Mouse (Mus musculus): ENCODE measurements around the gene Oca2.

The Oca2 gene

DNA sequence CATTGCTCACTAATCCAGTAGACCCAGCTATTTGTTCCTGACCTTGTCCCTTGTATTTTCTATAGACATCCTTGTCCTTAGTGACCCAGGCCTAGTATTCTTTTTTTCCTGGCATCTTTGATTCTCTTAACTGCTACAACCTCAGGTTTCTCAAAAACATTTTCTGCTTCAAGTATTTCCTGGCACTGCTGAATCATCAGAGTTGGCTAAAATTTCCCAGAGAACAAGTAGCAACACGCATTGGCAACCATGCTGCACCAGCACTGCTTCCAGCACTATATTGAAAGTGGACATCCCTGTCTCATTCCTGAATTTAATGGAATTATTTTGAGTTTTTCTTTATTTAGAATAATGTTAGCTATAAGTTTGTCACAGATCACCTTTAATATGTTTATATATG is 143.1 kb downstream of the Oca2 start:
- no peak for DNase-seq

DNA sequence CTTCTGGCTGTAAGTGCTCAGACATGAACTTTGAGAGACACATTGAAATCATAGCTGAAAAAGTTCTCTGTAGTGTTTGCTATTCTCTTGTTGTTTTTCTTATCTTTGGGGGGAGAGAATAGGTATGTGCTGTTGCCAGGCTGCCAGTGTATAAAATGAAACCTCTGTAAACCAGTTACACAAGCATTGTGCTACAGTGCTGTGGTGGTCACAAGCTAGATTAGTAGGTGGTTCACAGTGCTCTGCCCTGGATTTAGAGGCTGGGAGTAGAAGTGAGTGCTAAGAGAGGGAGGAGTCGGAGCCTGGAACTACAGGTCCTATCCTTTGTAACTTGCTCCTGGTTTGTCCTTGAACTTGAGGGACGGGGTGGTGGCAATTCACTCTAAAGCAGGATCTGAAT is 148.7 kb downstream of the Oca2 start:
- no peak for DNase-seq

DNA sequence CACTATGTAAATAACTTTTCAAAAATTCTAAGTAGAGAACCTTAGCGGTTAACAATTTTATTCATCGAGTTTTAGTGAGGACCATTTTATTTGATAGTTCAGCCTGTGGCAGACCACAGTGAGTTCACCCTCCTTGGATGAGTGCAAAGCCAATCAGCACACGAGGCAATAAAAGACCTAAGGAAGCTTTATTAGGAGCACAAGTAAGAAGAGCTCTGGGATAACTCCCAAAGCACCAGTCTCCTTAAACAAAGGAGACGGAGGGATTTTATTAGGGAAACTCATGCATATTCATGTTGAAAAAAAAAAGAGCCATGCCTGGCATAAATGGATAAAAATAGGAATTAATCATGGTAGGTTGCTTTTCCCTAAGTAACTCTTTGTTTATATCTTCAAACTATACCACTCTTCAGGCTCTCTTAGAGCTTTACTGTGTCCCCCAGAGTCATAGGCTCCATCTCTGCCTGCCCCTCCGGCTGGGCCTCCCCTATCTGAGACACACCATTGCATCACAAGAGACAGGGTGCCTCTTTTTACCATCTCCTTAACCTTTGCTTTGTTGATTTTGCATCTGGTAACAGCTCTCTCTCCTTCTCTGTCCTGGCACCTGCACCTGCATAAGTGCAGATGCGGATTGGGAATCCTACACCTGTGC is 178.7 kb downstream of the Oca2 start:
- DNase-seq, result no peak

DNA sequence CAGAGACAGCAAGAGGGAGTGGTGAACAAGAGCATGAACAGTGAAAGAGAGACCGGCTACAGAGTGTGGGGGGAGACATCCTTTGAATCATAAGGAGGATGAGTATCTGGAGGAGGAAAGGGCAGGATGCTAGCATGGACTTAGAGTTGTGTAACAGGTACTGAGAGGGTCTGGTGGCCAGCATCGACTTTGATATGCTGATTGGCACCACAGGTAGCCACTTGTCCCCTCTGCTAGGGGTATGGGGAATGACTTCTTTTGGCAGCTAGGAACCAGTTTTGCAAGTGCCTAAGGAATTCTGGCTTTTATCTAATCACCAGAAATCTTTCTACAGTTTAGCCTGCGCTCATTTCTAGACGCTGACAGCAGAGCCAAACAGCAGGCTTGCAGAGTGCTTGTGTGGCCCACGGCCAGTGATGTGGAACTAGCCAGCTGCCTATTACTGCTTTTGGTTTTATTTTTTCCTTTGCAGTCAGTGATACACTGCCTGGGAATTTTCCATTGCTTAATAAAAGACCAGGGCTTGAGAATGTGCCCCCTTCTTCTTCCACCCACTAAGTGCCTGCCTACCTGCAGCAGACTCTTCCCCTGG is 179.8 kb downstream of the Oca2 start:
- DNase-seq, result peak; percentile 17 to 20

DNA sequence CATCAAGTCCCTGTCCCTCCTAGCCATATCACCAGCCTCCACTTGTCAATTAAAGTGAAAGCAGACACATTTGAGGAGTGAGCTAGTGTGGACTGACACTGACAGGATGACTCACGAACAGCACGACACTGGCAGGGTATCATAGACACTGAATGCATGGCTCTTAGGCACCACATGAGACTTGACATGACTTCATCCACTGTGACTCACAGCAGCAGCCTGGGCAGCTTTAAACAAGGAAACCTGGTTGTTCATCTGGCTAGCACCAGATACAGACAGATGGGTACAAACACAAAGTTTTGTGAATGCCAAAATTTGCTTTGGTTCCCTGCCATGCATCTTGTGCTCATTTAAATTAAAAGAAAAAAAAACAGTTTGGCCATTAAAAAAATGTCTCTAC is 182.4 kb downstream of the Oca2 start:
- DNase-seq, result no peak

DNA sequence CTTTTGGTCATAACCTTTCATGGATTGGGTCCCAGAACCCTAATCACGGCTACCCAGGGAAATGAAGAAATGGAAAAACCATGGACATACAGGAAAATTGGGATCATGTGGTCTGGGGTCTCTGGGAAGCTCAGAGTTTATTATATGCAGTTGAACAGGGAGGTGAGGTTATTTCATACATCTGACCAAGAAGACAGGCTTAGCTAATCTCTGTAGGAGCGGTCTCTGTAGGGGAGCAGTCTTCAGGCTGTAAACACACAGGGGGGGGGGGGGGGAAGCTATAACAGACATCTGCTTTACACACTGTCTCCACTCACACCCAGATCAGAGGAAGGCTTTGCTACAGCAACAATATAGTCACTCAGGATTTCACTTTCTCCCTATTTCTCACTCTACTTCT is 184.0 kb downstream of the Oca2 start:
- no peak for DNase-seq

DNA sequence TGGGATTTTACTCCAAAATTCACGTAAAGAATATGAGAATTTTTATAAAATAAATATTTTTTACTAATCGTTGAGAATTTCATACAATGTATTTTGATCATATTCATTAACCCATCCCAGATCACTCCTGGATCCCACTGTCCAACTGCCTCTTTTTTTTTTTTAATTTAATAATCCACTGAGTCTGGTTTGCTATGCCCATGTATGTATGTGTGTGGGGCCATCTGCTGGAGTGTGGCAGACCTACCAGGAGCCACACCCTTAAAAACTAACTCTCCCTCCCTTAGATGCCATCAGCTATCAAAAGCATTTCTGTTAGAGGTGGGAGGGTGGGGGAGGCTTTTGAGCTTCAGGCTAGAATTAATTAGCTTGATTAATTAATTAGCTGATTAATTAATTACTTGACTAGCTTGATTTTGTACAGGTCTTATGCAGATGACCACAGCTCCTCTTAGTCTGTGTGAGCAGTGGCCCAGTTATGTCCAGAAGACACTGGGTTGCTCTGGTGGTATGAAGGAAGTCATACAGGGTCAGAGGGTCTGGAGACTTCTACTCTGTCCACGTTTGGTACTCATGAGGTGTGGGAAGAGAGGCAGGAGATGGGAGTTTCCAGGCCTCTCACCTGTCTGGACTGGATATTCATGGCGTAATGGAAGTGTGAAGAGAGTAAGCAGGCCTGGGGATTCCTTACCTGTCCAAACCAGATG is 221.4 kb downstream of the Oca2 start:
- peak in 1 of 2 experiments; percentile 9 for DNase-seq

DNA sequence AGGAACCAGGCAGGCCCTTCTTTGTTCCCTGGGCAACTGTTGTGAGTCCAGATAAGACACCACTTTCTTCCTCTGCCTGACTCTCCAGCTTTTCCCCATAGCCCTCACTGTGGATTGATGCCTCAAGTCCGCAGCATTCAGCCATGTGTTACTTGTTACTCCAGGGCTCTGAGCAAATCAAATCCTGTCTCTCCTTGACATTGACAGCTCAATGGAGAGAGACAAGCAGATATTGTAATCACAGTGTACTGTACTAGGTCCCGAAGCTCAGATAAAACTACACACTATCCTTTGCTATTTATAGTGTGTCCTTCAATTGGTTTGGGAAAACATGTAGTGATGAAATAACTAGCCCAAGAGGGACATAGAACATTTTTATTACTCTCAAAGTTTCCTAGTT is 258.7 kb downstream of the Oca2 start:
- DNase-seq, result no peak

DNA sequence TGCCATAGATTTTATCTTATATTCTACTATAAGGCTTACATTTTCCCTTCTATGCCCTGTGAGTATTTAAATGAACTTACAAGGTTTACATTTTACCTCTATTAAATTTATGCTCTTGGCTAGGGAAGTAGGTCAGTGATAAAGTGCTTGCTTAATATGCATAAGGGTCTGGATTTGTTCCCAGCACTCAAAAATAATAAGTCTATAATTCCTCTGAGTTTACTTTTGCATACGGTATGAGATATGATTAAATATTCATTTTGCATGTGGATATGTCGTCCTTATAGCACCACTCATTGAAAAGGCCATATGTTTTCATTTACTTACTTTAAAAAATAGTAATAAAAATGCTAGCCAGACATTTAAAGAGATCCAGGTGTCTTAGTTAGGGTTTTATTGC is 259.8 kb downstream of the Oca2 start:
- no peak for DNase-seq

DNA sequence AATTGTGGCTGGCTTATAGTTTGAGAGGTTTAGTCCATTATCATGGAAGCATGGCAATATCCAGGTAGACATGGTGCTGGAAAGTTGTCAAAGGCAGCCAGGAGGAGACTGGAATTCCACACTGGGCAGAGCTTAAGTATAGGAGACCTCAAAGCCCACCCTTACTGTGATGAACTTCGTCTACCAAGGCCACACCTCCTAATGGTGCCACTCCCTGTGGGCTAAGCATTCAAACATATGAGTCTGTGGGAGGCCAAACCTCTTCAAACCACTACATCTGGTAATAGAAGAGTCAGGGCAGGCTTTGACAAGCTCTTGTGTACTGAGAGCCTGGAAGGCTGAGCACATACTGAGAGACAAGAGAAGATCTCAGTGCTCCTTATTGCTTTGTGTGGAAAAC is 260.2 kb downstream of the Oca2 start:
- no peak for DNase-seq

DNA sequence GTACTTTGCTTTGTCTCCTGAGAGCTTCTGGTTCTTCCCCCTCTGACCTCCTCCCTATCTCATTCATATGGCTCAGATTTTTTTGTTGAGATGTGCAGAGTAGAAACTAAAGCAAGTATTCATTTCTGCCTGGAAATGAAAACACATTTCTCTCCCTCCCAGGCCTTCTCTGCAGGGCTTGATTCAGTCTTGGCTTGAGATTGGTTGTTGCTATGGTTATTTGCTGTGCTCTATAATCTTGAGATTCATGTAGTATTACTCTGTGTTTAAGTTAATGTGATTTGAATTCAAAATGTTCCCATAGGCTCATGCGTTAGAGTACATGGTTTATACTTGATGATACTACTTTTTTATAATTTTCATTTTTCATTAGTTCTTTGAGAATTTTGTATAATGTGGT is 260.9 kb downstream of the Oca2 start:
- no peak for DNase-seq

DNA sequence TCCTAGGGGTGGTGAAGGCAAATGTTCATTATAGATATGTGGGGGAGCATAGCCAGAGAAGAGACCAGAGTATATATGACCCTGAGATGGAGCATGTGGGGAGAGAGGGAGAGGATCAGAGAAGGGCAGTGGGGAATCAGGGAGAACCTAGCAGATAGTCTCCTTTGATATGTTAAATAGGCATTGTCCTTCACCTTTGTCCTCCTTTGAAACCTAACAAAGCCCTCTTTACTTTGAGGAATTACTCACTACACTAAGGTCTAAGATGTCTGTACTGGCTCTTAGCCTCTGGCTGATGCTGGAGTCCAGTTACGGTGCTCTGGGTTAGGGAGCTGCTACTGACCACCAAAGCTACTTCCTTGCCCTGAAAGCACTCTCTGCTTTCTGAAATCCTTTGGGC is 279.0 kb downstream of the Oca2 start:
- no peak for DNase-seq

DNA sequence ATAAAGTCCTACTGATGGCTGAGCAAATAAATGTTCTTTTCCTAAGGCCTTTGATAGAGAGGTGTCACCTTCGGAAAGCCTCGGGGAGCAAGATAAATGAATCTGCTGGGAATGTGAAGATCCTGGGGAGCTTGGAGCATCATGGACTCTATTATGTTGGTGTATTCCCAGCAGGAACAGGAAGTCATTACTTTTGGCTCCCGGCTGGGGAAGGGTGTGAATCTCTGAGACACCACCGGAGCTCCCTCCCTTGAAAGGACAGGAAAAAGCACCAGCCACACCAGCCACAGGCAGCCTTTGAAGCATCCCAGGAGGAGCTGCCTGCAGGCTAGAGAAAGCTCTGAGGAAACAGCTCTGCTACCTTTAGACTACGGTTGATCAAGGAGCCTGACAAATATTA is 280.2 kb downstream of the Oca2 start:
- no peak for DNase-seq

DNA sequence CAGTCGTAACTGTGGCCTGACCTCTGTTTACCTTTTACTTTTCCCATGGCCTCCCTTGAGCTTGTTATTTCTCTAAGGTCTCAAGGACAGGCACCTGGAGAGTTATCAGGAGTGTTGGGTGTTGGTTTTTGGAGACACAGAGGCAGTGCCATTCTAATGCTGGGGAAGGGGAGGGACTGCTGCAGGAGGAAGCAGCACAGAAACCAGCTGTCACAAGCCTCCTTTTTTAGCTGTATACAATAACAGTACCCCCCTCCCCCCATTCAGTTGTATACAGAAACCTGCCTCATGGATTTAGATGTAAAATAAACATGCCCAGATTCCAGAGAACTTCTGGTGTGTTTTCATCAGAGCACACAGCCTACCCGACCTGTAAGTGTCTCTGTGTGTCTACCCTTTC is 295.3 kb downstream of the Oca2 start:
- no peak for DNase-seq

DNA sequence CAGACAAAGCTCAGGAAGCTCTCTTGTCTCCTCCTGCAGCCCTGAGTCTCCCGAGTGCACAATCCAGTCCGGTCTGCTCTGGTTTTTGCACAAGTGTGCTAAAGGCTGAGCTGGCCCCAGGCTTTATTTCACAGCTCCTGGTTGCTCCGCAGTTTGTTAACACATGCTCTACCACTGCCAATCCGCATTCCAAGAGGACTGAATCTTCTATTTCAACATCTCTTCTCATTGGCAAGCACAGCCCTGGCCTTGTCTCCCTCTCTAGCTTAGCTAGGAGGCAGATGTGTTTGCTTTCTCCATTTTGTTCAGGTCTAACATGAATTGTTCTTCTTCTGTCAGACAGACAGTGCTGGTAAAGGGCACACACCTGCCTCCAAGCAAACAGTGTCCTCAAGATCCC is 309.7 kb downstream of the Oca2 start:
- DNase-seq, result no peak

DNA sequence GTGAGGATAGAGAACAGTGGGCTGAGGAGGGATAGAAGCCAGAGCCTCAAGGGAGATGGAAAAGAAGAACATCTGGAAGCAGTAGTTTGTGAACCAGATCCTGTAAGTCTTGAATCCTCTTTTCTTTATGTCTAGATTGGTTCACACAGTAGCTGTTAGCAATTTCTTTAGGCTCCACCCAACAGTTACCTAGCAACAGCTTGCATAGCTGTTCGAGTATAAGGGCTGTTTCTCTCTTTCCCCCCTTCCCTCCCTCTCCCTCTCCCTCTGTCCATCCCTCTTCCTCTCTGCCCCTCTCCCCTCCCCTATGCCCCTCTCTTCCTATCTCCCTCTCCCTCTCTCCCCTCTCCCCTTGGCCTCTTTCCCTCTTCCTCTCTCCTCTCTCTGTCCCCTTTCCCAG is 312.2 kb downstream of the Oca2 start:
- no peak for DNase-seq

Measured in kidney, postnatal 36 days (tissue).